Mouse (Mus musculus) adrenal gland, postnatal 36 days (tissue): ENCODE results near the gene Pim3. TPM values are rescaled to one million over a fixed set of nuclear protein-coding genes. Genes with fewer than 3 reads are reported as not detected.
"Not testable (repeated sequence)": the region's sequence is repeated elsewhere in the genome, so short reads cannot be mapped to it uniquely, and the experiment has no call there.

Experiments used
- DNase-seq, 2 experiments: peaks; one replicate each; pipeline ENCODE4 v3.0.0; 2021; ENCODE audit warnings: mixed read lengths in 1 of 2
- long read RNA-seq, 2 experiments: library from polyadenylated mRNA; stranded (forward); transcript quantifications; one replicate each; pipeline ENCODE4 v2.0.0; 2021; ENCODE audit warnings: borderline sequencing depth in 2 of 2
- total RNA-seq, 2 experiments: library from RNA; stranded (reverse); gene quantifications; 2 replicates each; pipeline ENCODE4 v1.2.3; 2021

Gene Pim3
- total RNA-seq: 100 to 1,000 TPM; 123 to 134 TPM
- long read RNA-seq, experiment 1, transcript Pim3-201 (6 exons, 2,427 nt): major isoform, 300 of 338 reads
- long read RNA-seq, experiment 1, partial matches to known transcripts: 15 of 338 reads
- long read RNA-seq, experiment 1, other reads (novel, unspliced or antisense): 23 of 338 reads
- long read RNA-seq, experiment 2, transcript Pim3-201 (6 exons, 2,427 nt): major isoform, 45 of 49 reads
- long read RNA-seq, experiment 2, partial matches to known transcripts: 1 of 49 reads
- long read RNA-seq, experiment 2, other reads (novel, unspliced or antisense): 3 of 49 reads

DNA sequence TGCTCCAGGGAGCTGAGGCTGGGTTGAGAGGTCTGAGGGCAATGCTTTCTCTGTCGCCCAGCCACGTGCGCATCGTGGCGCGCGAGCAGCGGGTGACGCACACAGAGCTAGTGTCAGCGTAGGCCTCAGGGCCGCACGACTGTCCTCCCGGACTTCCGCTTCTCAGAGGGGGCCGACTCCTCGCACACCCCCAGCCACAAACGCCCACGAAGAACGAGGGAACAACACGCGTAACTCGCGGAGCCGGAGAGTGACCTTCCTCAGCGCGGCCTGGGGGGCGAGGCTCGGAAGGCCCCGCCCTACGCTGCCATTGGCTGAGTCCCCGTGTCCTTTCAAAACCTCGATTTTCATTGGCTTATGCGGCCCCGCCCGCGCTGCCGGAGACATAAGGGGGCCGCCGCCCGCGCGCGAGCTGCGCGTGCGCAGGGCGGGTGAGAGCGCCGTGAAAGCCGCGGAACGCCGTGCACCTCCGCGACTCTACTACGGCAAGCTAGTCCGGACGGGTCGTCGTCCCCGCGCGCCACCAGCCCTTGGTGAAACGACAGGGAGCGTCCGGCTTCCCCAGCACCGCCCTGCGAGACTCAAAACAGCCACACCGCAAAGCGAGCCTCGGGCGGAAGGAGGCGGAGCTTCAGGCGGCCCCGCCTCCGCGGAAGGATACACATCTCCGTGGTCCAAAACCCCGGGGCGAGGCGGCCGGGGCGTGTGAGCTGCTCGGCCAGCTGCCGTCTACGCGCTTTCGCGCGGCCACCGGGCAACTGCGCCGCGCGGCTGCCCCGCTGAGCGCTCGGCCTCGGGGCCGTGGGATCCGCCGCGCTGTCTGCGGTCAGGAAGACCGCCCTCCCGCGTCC is at the start of gene Pim3:
Gene Pim3, plus strand, starts transcription at position 415 of the 851 bp plus-strand sequence.
- DNase-seq: peak; percentile 97

GRCm38 (mm10) chr15:88813262-88813661 is 48.7 kb upstream of the Pim3 start:
- DNase-seq: no peak

GRCm38 (mm10) chr15:88813873-88814272 is 48.1 kb upstream of the Pim3 start:
- not testable (repeated sequence) for DNase-seq

DNA sequence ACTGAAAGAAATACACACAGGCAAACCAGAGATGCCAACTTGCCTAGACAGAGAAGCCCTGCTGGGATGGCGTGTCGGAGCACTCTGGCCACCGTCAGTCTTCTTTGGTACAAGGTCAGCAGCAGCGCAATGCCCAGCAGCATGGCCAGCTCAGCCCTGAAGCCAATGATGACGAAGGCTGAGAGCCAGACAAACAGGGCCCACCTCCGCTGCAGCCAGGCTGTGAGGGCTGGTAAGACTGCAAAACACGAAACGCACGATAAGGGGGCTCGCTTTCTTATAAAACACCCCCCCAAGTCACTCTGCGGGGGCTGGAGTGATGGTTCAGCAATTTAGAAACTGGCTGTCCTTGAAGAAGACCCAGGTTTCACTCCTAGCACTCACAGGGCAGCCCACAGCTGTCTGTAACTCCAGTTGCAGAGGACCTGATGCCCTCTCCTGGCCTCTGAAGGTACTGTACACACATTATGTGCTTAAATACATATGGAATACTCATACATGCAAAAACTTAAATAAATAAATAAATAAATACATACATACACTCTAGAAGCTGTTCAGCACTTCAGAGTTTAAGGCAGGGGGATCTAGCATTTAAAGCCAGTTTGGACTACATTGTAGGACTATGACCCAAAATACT is 47.5 kb upstream of the Pim3 start:
- DNase-seq: peak in 1 of 2 experiments; percentile 62

DNA sequence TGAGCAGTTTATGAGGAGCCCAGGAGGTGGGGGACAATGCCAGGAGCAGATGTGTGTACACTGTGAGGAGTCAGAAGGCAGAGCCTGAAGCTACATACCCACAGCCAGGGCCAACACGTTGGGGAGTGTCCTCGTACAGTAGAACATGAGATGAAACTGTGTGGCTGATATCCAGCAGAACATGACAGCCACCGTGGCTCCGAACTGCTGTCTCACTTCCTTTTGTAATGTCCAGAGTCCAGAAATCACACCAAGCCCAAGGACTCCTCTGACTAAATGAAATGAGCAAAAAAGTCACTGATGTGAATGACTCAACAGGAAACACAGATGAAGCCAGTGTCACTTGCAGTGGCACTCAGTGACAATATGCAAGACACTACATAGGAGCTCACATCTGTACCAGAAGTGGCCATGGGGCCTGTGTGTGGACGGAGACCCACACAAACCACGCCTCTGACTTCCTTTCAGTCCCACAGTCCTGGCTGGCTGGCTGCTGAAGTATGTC is 46.7 kb upstream of the Pim3 start:
- peak in 1 of 2 experiments; percentile 44 for DNase-seq

DNA sequence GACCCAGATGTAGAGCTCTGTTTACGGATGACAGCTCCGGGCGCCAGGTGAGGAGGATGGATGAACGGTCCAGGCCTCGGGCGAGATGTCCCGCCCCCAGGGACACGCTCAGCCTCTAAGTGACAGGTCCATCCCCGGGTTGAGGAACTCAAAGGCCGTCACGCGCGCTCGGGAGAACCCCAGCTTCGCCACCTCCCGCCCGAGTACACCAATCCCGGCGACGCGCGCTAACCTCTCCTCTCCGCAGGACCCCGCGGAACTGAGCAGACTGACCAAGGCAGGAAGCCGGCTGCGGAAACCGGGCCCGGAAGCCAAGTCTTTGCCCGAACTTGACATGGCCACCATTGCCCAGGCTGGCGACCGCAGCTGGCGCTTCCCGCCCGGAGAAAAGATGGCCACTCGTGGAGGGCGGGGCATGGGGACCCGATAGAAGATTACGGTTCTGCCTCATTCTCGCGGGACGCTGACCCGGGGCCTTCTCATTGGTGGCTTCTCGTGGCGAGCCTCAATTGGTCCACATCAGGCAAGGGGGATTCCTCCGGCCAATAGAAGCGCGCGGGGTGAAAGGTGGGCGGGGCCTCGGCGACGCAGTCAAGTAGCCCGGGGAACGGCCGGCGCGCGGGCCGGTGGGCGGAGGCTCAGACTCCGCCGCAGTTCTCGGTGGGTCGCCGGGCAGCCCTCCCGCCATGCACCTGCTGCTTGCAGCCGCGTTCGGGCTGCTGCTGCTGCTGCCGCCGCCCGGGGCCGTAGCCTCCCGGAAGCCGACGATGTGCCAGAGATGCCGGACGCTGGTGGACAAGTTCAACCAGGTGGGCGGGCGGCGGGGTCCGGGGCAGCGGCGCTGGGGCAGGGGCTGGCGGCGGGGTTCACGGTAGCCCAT is 42.7 kb upstream of the Pim3 start, which contains the start of the genes Alg12 and Creld2:
Gene Alg12, minus strand, starts transcription at position 293 of the 880 bp plus-strand sequence.
Gene Creld2, plus strand, starts transcription at position 621 of the 880 bp plus-strand sequence.
- DNase-seq: peak; percentile 100

- no peak for DNase-seq
Measured at GRCm38 (mm10) chr15:88819906-88820303, 42.1 kb upstream of the Pim3 start.

DNA sequence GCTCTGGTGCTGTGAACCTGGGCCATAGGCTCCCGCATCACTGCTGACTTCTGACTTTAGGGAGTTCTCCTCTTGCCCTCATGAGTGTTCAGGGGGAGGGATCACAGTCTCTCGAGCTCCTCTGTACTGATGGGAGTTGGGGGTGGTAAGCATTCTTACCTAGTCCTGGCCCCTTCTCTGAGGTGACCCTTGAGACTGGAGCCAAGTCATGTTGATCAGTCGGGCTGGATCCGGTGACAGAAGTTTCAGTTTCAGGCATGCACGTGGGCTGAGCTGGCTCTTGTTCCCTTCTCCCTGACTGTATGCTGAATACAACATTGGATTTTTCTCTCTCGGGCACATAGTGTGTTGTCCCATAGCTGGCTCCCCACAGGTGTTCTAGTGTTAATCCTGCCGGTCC is 40.6 kb upstream of the Pim3 start:
- no peak for DNase-seq

DNA sequence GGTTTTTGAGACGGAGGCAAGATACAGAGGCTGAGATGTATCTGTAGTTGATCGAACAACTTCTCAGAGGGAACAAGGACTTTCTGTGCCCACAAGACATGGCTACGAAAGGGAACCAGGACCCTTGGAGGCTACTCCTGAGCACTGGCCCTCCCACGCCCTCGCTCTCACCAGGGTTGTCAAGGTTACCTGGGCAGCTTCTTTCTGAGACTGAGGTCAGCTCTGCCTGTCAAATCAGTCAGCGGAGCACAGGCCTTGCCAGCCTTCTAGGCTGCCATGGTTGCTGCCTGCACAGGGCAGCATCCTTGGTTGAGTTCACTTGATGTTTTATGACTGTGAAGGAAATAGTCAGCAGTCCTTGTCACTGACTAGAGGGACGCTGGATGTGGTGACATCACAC is 39.5 kb upstream of the Pim3 start:
- DNase-seq: no peak

- DNase-seq: no peak
Measured at GRCm38 (mm10) chr15:88823376-88823775, 38.6 kb upstream of the Pim3 start.

DNA sequence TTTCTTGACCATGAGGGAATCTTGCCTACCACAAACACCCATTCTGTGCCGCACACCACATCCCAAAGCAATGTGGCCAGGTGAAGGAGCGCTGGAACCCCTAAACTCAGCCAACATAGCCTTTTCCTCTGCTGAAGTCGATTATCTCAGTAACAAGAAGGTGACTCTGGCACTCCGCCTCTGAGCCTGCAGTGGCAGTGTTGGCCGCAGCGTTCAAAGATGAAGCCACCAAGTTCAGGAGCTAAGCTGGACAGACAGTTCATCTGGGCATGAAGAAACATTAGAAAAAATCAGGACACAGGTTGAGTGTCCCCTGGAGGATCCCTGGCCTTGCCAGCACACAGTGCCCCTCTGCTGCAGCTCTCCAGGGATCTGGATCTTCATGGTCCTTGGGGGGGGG is 34.5 kb upstream of the Pim3 start:
- no peak for DNase-seq

GRCm38 (mm10) chr15:88827991-88828799 is 33.8 kb upstream of the Pim3 start:
- DNase-seq: peak; percentile 68 to 82

DNA sequence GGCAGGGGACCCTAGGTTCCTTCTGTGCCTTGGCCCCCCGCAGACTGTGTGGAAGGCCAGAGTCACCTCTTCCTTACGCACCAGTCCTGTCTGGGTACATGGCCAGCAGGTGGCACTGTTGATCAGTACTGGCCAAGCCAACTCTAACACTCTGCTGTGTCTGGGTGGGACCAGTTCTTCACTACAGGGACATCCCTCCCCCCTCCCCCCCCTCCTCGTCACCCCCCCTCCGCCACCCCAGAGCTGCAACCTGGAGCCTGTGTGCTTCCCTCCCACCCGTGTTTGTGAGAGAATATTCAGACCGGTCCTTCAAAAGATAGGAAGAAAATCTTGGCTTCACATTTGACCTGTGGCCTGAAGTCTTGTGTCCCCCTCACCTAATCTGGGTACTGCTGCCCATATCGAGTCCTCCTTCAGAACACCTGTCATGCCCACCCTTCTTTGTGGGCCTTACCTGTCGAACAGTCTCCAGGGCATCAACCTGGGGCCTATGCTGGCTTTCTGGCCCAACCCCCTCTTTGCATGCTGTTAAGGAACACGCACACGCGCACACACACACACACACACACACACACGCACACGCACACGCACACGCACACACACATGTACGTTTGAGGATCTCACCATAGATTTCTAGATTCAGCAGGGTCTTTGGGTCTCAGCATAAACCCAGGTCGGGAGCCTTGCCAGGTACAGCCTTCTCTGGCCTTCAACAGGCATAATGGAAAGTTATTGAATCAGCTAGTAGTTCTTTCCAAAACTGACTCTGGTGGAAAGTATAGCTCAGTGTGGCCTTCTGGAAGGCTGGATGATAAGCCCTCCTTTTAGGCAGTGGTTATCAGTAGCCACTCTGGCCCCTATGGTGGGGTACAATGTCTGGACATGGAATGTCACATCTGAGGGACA is 32.9 kb upstream of the Pim3 start:
- DNase-seq: peak; percentile 92 to 93

DNA sequence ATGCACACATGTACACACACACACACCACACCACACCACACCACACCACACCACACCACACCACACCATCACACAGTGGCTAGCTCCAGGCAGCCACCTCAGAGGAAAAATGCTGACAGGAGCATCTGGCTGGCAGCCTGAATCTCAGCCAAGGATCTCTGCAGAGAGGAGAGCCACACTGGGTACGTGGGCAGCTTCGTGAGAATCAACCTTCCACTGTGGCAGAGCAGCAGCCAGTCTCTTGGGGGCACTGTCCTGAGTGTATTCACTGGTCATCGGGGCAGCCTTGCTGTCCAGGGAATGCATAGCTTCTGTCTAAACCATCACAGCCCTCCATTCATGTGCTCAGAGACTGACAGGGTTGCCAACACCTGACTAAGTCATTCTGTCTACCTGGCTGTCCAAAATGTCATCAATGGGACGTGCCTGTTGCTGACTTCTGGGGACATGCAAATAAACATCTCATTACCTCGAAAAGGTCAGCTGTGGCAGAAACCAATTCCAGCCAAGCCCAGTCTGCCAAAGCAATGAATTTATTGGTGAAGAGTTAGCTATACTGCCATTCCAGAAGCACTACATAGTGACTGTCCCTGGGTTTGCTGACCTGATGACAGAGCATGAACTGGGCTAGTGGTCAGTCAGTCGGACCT is 32.1 kb upstream of the Pim3 start:
- peak; percentile 48 to 71 for DNase-seq

DNA sequence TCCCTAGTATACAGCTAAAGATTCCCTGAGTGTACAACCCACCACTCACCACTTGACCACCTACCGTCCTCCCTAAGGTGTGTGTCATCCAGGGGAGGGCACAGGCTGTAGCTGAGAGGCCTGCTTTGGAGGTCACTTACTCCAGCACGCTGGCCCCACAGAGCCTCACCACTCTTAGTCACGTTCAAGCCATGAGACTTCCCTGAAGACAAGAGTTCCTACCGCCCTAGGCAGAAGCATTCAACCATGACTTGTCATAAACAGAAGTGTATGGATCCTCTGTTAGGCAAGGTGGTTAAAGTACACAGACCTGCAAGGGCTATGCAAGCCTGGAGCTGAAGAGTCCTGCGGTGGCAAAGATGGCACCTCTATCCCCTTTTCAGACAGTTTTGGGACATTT is 31.3 kb upstream of the Pim3 start:
- DNase-seq: no peak

DNA sequence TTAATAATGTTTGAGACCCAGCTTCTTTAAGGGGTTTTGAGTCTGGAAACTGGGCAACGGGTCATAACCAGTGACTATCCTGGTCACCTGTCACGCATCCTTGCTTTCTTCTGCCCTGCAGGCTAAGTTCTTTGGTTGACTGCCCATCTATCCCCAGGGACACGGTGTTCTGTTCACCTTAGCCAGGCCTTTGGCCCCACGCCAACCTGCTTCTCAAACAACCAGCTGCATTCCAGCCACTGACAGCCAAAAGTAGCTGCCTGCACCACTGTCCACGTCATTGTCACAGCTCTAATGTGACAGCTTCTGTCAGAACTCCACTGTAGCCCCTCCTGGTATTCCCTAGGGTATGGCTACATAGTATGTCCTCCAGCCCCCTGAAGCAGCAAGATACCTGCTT is 30.5 kb upstream of the Pim3 start:
- DNase-seq: peak; percentile 45 to 76

GRCm38 (mm10) chr15:88832536-88832935 is 29.4 kb upstream of the Pim3 start:
- no peak for DNase-seq

- DNase-seq: no peak
Measured at GRCm38 (mm10) chr15:88836031-88836430, 26.0 kb upstream of the Pim3 start.

GRCm38 (mm10) chr15:88836571-88836970 is 25.4 kb upstream of the Pim3 start:
- no peak for DNase-seq
